Mouse (Mus musculus): ENCODE results near the gene Fat3.

Fat3 gene

GRCm38 (mm10) chr9:16310855-16311848 lies 189.9 kb downstream of the Fat3 start:
- in situ Hi-C loops (cut with MboI, MseI), result no loop called here

GRCm38 (mm10) chr9:16310305-16310704 lies 190.8 kb downstream of the Fat3 start:
- in situ Hi-C loops (cut with MboI, MseI), result no loop called here

- in situ Hi-C loops (cut with MboI, MseI), result no loop called here
Measured at GRCm38 (mm10) chr9:16307789-16308188, 193.3 kb downstream of the Fat3 start.

GRCm38 (mm10) chr9:16306222-16306621 lies 194.9 kb downstream of the Fat3 start:
- in situ Hi-C loops (cut with MboI, MseI), result no loop called here

GRCm38 (mm10) chr9:16305396-16306086 lies 195.5 kb downstream of the Fat3 start:
- in situ Hi-C loops (cut with MboI, MseI), result no loop called here

GRCm38 (mm10) chr9:16304949-16305348 lies 196.1 kb downstream of the Fat3 start:
- in situ Hi-C loops (cut with MboI, MseI), result no loop called here

GRCm38 (mm10) chr9:16302484-16302883 lies 198.6 kb downstream of the Fat3 start:
- in situ Hi-C loops (cut with MboI, MseI), result no loop called here

GRCm38 (mm10) chr9:16297935-16298334 lies 203.2 kb downstream of the Fat3 start:
- in situ Hi-C loops (cut with MboI, MseI), result no loop called here

GRCm38 (mm10) chr9:16293928-16294806 lies 206.9 kb downstream of the Fat3 start:
- in situ Hi-C loops (cut with MboI, MseI), result no loop called here

GRCm38 (mm10) chr9:16292492-16292891 lies 208.6 kb downstream of the Fat3 start:
- in situ Hi-C loops (cut with MboI, MseI), result no loop called here

GRCm38 (mm10) chr9:16290911-16291310 lies 210.2 kb downstream of the Fat3 start:
- in situ Hi-C loops (cut with MboI, MseI), result no loop called here

GRCm38 (mm10) chr9:16283033-16283432 lies 218.1 kb downstream of the Fat3 start:
- in situ Hi-C loops (cut with MboI, MseI), result no loop called here

- in situ Hi-C loops (cut with MboI, MseI), result no loop called here
Measured at GRCm38 (mm10) chr9:16282291-16282804, 218.7 kb downstream of the Fat3 start.

GRCm38 (mm10) chr9:16275589-16275988 lies 225.5 kb downstream of the Fat3 start:
- in situ Hi-C loops (cut with MboI, MseI), result loop anchor here (10.0 kb wide), 1 partner anchor 189 kb away; no protein-coding TSS in a partner anchor

- in situ Hi-C loops (cut with MboI, MseI), result loop anchor here (10.0 kb wide), 1 partner anchor 191 kb away; no protein-coding TSS in a partner anchor
Measured at GRCm38 (mm10) chr9:16274130-16274529, 227.0 kb downstream of the Fat3 start.

- in situ Hi-C loops (cut with MboI, MseI), result loop anchor here (10.0 kb wide), 1 partner anchor 192 kb away; no protein-coding TSS in a partner anchor
Measured at GRCm38 (mm10) chr9:16272810-16273209, 228.3 kb downstream of the Fat3 start.

- in situ Hi-C loops (cut with MboI, MseI), result loop anchor here (10.0 kb wide), 1 partner anchor 194 kb away; no protein-coding TSS in a partner anchor
Measured at GRCm38 (mm10) chr9:16270768-16271114, 230.3 kb downstream of the Fat3 start.

- in situ Hi-C loops (cut with MboI, MseI), result loop anchor here (10.0 kb wide), 1 partner anchor 195 kb away; no protein-coding TSS in a partner anchor
Measured at GRCm38 (mm10) chr9:16270056-16270767, 230.9 kb downstream of the Fat3 start.

GRCm38 (mm10) chr9:16265519-16265918 lies 235.6 kb downstream of the Fat3 start:
- in situ Hi-C loops (cut with MboI, MseI), result no loop called here

- in situ Hi-C loops (cut with MboI, MseI), result no loop called here
Measured at GRCm38 (mm10) chr9:16257241-16257840, 243.7 kb downstream of the Fat3 start.

Data from regulatory T cell (primary cell).